Mouse (Mus musculus): ENCODE data around the gene Dcaf8. TPM values are rescaled to one million over a fixed set of nuclear protein-coding genes. Genes with fewer than 3 reads are reported as not detected.

The Dcaf8 gene
- total and polyA plus RNA-seq, 3 experiments, result 31.7 to 49.0 (median 45.8) TPM

- H3K9ac ChIP-seq (ENCODE audit: control insufficient read depth, low read depth, low read length, poor library complexity, severe bottlenecking), result no peak overlapping the region
- TF ChIP-seq POLR2AphosphoS2 (IDR thresholded peaks at IDR 0.05; ENCODE audit: low read length) (no peak), GABPA (IDR thresholded peaks at IDR 0.05; ENCODE audit: low read depth, low read length) (no peak), MAX (IDR thresholded peaks at IDR 0.05; ENCODE audit: low read length) (no peak)
Observed at GRCm38 (mm10) chr1:172202894-172203522, 55.1 kb downstream of the Dcaf8 start.

GRCm38 (mm10) chr1:172203566-172203965 lies 55.7 kb downstream of the Dcaf8 start:
- H3K9me3 ChIP-seq (replicated peaks; ENCODE audit: insufficient read depth, low read length), result no peaks in the 10 kb centered on the region
- peaks cover 0 to 1% of the 10 kb centered on the region in 2 experiments; a peak in 1 of 4 replicates for H3K36me3 ChIP-seq (ENCODE audit: control insufficient read depth in 1 of 2, insufficient read depth in 2 of 2, low read length in 2 of 2)
- H3K4me3 ChIP-seq (ENCODE audit: control insufficient read depth in 1 of 2, insufficient read depth in 1 of 2, low read depth in 2 of 2, low read length in 2 of 2), result no peak overlapping the region
- no peak for TF ChIP-seq TAL1 (IDR thresholded peaks at IDR 0.05; ENCODE audit: low read length)
- no peak for TF ChIP-seq NRF1 (IDR thresholded peaks at IDR 0.05; ENCODE audit: insufficient read depth, low read depth, low read length, poor library complexity, severe bottlenecking)
- TF ChIP-seq TBP (IDR thresholded peaks at IDR 0.05; ENCODE audit: low read depth, low read length), result no peak
- TF ChIP-seq HCFC1 (IDR thresholded peaks at IDR 0.05; ENCODE audit: low read depth, low read length), result no peak
- TF ChIP-seq TCF12 (IDR thresholded peaks at IDR 0.05; ENCODE audit: low read depth, low read length), result no peak
- TF ChIP-seq GATA1 (IDR thresholded peaks at IDR 0.05; ENCODE audit: low read depth, low read length), result no peak
- TF ChIP-seq BHLHE40 (IDR thresholded peaks at IDR 0.05; ENCODE audit: borderline replicate concordance, low read depth, low read length), result no peak
- no peak for TF ChIP-seq ZC3H11A (IDR thresholded peaks at IDR 0.05; ENCODE audit: low read depth, low read length)
- TF ChIP-seq ZMIZ1 (IDR thresholded peaks at IDR 0.05; ENCODE audit: low read depth, low read length), result no peak
- no peak for TF ChIP-seq ELF1 (IDR thresholded peaks at IDR 0.05; ENCODE audit: low read depth, low read length)
- no peak for TF ChIP-seq USF2 (IDR thresholded peaks at IDR 0.05; ENCODE audit: borderline replicate concordance in 1 of 2, insufficient read depth in 1 of 2, low read depth in 1 of 2, low read length in 2 of 2)
- TF ChIP-seq USF1 (IDR thresholded peaks at IDR 0.05; ENCODE audit: low read depth, low read length), result no peak
- TF ChIP-seq UBTF (IDR thresholded peaks at IDR 0.05; ENCODE audit: borderline replicate concordance, insufficient read depth, low read depth, low read length), result no peak
- TF ChIP-seq ZKSCAN1 (IDR thresholded peaks at IDR 0.05; ENCODE audit: low read depth, low read length), result no peak
- no peak for TF ChIP-seq RCOR1 (IDR thresholded peaks at IDR 0.05; ENCODE audit: low read depth, low read length)
- TF ChIP-seq SIN3A (IDR thresholded peaks at IDR 0.05; ENCODE audit: low read length), result no peak
- no peak for TF ChIP-seq KAT2A (conservative IDR thresholded peaks at IDR 0.05; ENCODE audit: low read depth, low read length)
- no peak for TF ChIP-seq RAD21 (IDR thresholded peaks at IDR 0.05; ENCODE audit: low read depth, low read length)
- no peak for TF ChIP-seq POLR2A (IDR thresholded peaks at IDR 0.05; ENCODE audit: control insufficient read depth in 1 of 2, insufficient read depth in 1 of 2, low read depth in 1 of 2, low read length in 2 of 2, poor library complexity in 1 of 2)
- peaks cover 3 to 7% of the 10 kb centered on the region in 2 experiments for H3K4me1 ChIP-seq (ENCODE audit: control insufficient read depth in 1 of 2, insufficient read depth in 2 of 2, low read length in 2 of 2)
- no peaks in the 10 kb centered on the region for H3K79me2 ChIP-seq (ENCODE audit: control insufficient read depth, insufficient read depth, low read length, poor library complexity)
- H3K27me3 ChIP-seq (ENCODE audit: control insufficient read depth in 1 of 2, insufficient read depth in 2 of 2, low read length in 2 of 2), result no peaks in the 10 kb centered on the region
- H3K9ac ChIP-seq (ENCODE audit: control insufficient read depth, low read depth, low read length, poor library complexity, severe bottlenecking), result no peak overlapping the region
- no peak for DNase-seq (ENCODE audit: low read depth, low spot score)
- no peak overlapping the region for H3K27ac ChIP-seq (ENCODE audit: control insufficient read depth, low read depth, low read length)

More at GRCm38 (mm10) chr1:172202894-172203522, 55.1 kb downstream of the Dcaf8 start:
- H3K36me3 ChIP-seq (ENCODE audit: control insufficient read depth in 1 of 2, insufficient read depth in 2 of 2, low read length in 2 of 2), result peaks cover 0 to 1% of the 10 kb centered on the region in 2 experiments; a peak in 1 of 4 replicates
- H3K4me1 ChIP-seq (ENCODE audit: control insufficient read depth in 1 of 2, insufficient read depth in 2 of 2, low read length in 2 of 2), result peaks cover 3 to 7% of the 10 kb centered on the region in 2 experiments
- H3K4me3 ChIP-seq (ENCODE audit: control insufficient read depth in 1 of 2, insufficient read depth in 1 of 2, low read depth in 2 of 2, low read length in 2 of 2), result no peak overlapping the region
- DNase-seq (ENCODE audit: low read depth, low spot score), result no peak
- no peaks in the 10 kb centered on the region for H3K27me3 ChIP-seq (ENCODE audit: control insufficient read depth in 1 of 2, insufficient read depth in 2 of 2, low read length in 2 of 2)
- H3K79me2 ChIP-seq (ENCODE audit: control insufficient read depth, insufficient read depth, low read length, poor library complexity), result no peaks in the 10 kb centered on the region
- no peaks in the 10 kb centered on the region for H3K9me3 ChIP-seq (replicated peaks; ENCODE audit: insufficient read depth, low read length)
- H3K27ac ChIP-seq (ENCODE audit: control insufficient read depth, low read depth, low read length), result no peak overlapping the region

Measured in MEL (cell line).